Mouse (Mus musculus): ENCODE data around the gene Ifna1.

Ifna1 gene

DNA sequence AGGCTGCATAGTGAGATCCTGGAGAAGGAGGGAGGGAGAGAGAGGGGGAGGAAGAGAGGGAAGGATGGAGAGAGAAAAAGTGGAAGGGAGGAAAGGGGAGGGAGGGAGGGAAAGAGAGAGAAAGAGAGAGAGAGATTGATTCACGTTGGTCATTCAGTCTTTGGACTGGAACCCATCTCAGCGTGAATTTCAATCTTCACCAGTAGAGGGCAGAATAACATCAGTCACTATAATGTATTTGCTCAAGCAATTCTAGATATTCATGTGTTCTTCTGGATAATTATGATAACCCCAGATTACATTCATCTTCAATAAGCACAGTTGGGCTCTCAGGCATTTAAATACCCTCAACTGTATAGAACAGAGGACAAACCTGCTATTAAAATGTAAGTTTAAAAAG lies 22.8 kb downstream of the Ifna1 start:
- DNase-seq (ENCODE audit: low read depth, low spot score): peak; percentile 32

DNA sequence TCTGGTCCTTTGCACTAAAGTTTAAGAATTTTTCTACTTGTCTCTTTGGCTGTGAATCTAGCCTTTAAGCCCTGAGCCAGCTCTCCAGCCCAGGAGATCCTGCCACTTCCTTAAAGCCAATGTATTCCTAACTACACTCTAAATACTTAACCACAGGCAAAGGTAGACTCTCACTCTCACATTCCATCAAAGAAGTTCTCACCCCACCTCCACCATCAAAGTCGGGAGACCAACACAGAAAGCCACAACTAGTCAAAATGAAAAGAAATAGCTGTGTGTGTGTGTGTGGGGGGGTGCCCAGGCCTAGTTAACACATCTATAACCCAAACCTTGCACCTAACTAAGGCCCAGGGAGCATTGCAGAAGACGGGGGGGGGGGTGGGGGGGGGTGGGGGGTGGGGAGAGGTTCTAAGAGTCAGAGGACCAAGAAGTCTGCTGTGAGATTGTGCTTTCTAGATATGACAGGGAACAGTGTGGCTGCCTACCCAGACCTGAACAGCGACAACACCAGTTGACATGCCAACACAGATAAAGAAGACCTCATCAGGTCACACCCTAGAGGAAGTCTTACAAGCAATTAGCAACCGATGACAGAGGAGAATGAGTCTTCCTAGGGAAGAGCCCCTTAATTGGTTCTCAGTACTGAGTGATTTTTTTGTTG lies 25.7 kb downstream of the Ifna1 start:
- no peak for DNase-seq (ENCODE audit: low read depth, low spot score)

- peak; percentile 34 for DNase-seq (ENCODE audit: low read depth, low spot score)
Measured at GRCm38 (mm10) chr4:88876520-88876919, 26.6 kb downstream of the Ifna1 start.

- peak; percentile 9 for DNase-seq (ENCODE audit: low read depth, low spot score)
Measured at GRCm38 (mm10) chr4:88878246-88878645, 28.4 kb downstream of the Ifna1 start.

GRCm38 (mm10) chr4:88878772-88879171 lies 28.9 kb downstream of the Ifna1 start:
- DNase-seq (ENCODE audit: low read depth, low spot score): no peak

DNA sequence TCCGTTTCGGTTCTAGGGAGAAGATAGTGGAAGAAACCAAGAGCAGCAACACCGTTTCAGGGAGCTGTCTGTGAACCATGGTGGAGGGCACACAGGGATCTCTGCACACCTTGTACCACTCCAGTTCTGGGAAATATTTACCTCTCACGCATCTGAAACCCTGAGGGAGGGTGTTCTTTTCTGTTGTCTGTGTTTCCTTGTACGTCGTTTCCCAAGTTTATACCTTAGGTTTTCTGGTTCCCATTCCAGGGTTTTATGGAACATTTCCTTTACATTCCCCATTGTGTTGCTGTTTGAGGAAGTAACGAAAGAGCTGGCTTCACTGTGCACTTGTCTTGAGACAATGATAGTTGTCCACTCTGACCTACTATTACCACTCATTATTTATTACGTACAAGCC lies 30.2 kb downstream of the Ifna1 start, which contains the start of gene Ifne:
Gene Ifne (minus strand): TSS at position 101 of the 400 bp plus-strand sequence.
- DNase-seq (ENCODE audit: low read depth, low spot score): no peak

GRCm38 (mm10) chr4:88888236-88888635 lies 38.3 kb downstream of the Ifna1 start:
- no peak for DNase-seq (ENCODE audit: low read depth, low spot score)

GRCm38 (mm10) chr4:88893201-88893754 lies 43.4 kb downstream of the Ifna1 start:
- no peak for DNase-seq (ENCODE audit: low read depth, low spot score)

Data from R1 (cell line).